Mouse (Mus musculus) megakaryocyte, embryonic 14.5 days (primary cell): ENCODE measurements around the gene Sun5.

Experiments
- FLI1 ChIP-seq: IDR thresholded peaks from 2 replicates; pipeline ENCODE4 v1.6.1; 2012; ENCODE audit warnings: low read length, inconsistent platforms, mixed read lengths
- GATA1 ChIP-seq: IDR thresholded peaks from 3 replicates; pipeline ENCODE4 v1.6.1; 2012; ENCODE audit warnings: mixed read lengths, low read length, inconsistent platforms, borderline replicate concordance

- TF ChIP-seq GATA1 (no peak), FLI1 (no peak)
Observed at GRCm38 (mm10) chr2:153859581-153859980, 11.3 kb downstream of the Sun5 start.
